Mouse (Mus musculus): ENCODE measurements around the gene Kifc5b. TPM values are rescaled to one million over a fixed set of nuclear protein-coding genes. Genes with fewer than 3 reads are reported as not detected.
"Not testable (repeated sequence)": the region's sequence is repeated elsewhere in the genome, so short reads cannot be mapped to it uniquely, and the experiment has no call there.

Gene Kifc5b
- polyA plus RNA-seq, 1 experiment from 2014 or later: 6.7 TPM

GRCm38 (mm10) chr17:26972107-26972506, 55.2 kb downstream of the Kifc5b start:
- Histone ChIP-seq H3K4me1 (peaks cover 37% of the 10 kb centered on the region), H3K9me3 (no peaks in the 10 kb centered on the region), H3K27ac (peak overlapping the region; percentile 91), H3K27me3 (ENCODE audit: insufficient read depth, poor library complexity, severe bottlenecking) (no peaks in the 10 kb centered on the region), H3K36me3 (peaks cover 50% of the 10 kb centered on the region), H3K4me3 (peak overlapping the region; percentile 84)
- WGBS: 3% methylated on average over 3 of the region's 3 CpGs
- no peak for DNase-seq (ENCODE audit: low spot score)

GRCm38 (mm10) chr17:26972703-26973574, 56.0 kb downstream of the Kifc5b start, which contains the start of gene Zbtb9:
Gene Zbtb9, plus strand, starts transcription at chr17:26973167.
- peaks cover 49% of the 10 kb centered on the region for H3K36me3 ChIP-seq
- WGBS: under 1% methylated on average over 75 of the region's 75 CpGs
- no peaks in the 10 kb centered on the region for H3K27me3 ChIP-seq (ENCODE audit: insufficient read depth, poor library complexity, severe bottlenecking)
- H3K9me3 ChIP-seq: no peaks in the 10 kb centered on the region
- peaks cover 37% of the 10 kb centered on the region for H3K4me1 ChIP-seq
- peak; percentile 98 for DNase-seq (ENCODE audit: low spot score)
- peak within 1 kb of the TSS; percentile 84 for H3K4me3 ChIP-seq
- peak within 1 kb of the TSS; percentile 91 for H3K27ac ChIP-seq

- peaks cover 37% of the 10 kb centered on the region for H3K4me1 ChIP-seq
- WGBS: 89% methylated on average over 15 of the region's 15 CpGs
- peak overlapping the region; percentile 84; the same call in 1 of the 2 replicates for H3K4me3 ChIP-seq
- DNase-seq (ENCODE audit: low spot score): peak; percentile 66
- H3K27ac ChIP-seq: no peak overlapping the region
- H3K9me3 ChIP-seq: no peaks in the 10 kb centered on the region
- peaks cover 54% of the 10 kb centered on the region for H3K36me3 ChIP-seq
- H3K27me3 ChIP-seq (ENCODE audit: insufficient read depth, poor library complexity, severe bottlenecking): no peaks in the 10 kb centered on the region
These were observed 57.7 kb downstream of the Kifc5b start for GRCm38 (mm10) chr17:26974547-26974946.

GRCm38 (mm10) chr17:26975415-26975814, 58.5 kb downstream of the Kifc5b start:
- Histone ChIP-seq H3K9me3 (no peaks in the 10 kb centered on the region), H3K27ac (no peak overlapping the region), H3K4me1 (peaks cover 34% of the 10 kb centered on the region), H3K27me3 (ENCODE audit: insufficient read depth, poor library complexity, severe bottlenecking) (no peaks in the 10 kb centered on the region), H3K4me3 (no peak overlapping the region), H3K36me3 (peaks cover 59% of the 10 kb centered on the region)
- DNase-seq (ENCODE audit: low spot score): peak; percentile 46

- Histone ChIP-seq H3K36me3 (peaks cover 60% of the 10 kb centered on the region), H3K4me1 (peaks cover 18% of the 10 kb centered on the region)
- not testable (repeated sequence) for H3K27me3 ChIP-seq (ENCODE audit: insufficient read depth, poor library complexity, severe bottlenecking); DNase-seq (ENCODE audit: low spot score); H3K27ac ChIP-seq; H3K4me3 ChIP-seq; H3K9me3 ChIP-seq
- WGBS: 87% methylated on average over 6 of the region's 6 CpGs
These were observed 60.5 kb downstream of the Kifc5b start for GRCm38 (mm10) chr17:26977354-26977753.

GRCm38 (mm10) chr17:26979426-26979825, 62.5 kb downstream of the Kifc5b start:
- H3K27me3 ChIP-seq (ENCODE audit: insufficient read depth, poor library complexity, severe bottlenecking): no peaks in the 10 kb centered on the region
- H3K9me3 ChIP-seq: no peaks in the 10 kb centered on the region
- no peak for DNase-seq (ENCODE audit: low spot score)
- H3K4me3 ChIP-seq: no peak overlapping the region
- H3K36me3 ChIP-seq: peaks cover 57% of the 10 kb centered on the region
- 0 out of 2 replicates have a peak, but pooled peaks cover 7% of the 10 kb centered on the region for H3K4me1 ChIP-seq
- H3K27ac ChIP-seq: no peak overlapping the region
- 73% methylated on average over 2 of the region's 2 CpGs for WGBS

GRCm38 (mm10) chr17:26981050-26981449, 64.2 kb downstream of the Kifc5b start:
- Histone ChIP-seq H3K4me3 (no peak overlapping the region), H3K9me3 (no peaks in the 10 kb centered on the region), H3K27ac (no peak overlapping the region), H3K36me3 (peaks cover 41% of the 10 kb centered on the region), H3K27me3 (ENCODE audit: insufficient read depth, poor library complexity, severe bottlenecking) (no peaks in the 10 kb centered on the region), H3K4me1 (0 out of 2 replicates have a peak, but pooled peaks cover 3% of the 10 kb centered on the region)
- WGBS: 71% methylated on average over 2 of the region's 2 CpGs
- no peak for DNase-seq (ENCODE audit: low spot score)

Small RNAs within 50 kb of the gene (microRNA-seq; reads per million reads assigned to microRNA genes)
- gene Gm27775: not detected
- gene Mir3083: not detected
- gene Mir6968: 2.0 reads per million

Other genes with a start within 250 kb of the Kifc5b start
- gene Crebrf, start 201.4 kb upstream of the Kifc5b start, polyA plus RNA-seq (2016; fragmentation: Nextera tagmentation; extraction: Ambion mirVana): 2.7 and 4.5 TPM in 2 replicates
- 51.1 and 51.6 TPM in 2 replicates for gene Bnip1, start 136.0 kb upstream of the Kifc5b start, polyA plus RNA-seq (2016; fragmentation: Nextera tagmentation; extraction: Ambion mirVana)
- gene Nkx2-5, start 72.1 kb upstream of the Kifc5b start, polyA plus RNA-seq (2016; fragmentation: Nextera tagmentation; extraction: Ambion mirVana): 146 and 189 TPM in 2 replicates
- gene Phf1, start 16.0 kb downstream of the Kifc5b start, polyA plus RNA-seq (2016; fragmentation: Nextera tagmentation; extraction: Ambion mirVana): 6.0 and 7.3 TPM in 2 replicates
- 155 and 167 TPM in 2 replicates for gene Cuta, start 22.5 kb downstream of the Kifc5b start, polyA plus RNA-seq (2016; fragmentation: Nextera tagmentation; extraction: Ambion mirVana)
- 0.86 and 1.6 TPM in 2 replicates for gene Syngap1, start 24.2 kb downstream of the Kifc5b start, polyA plus RNA-seq (2016; fragmentation: Nextera tagmentation; extraction: Ambion mirVana)
- gene Zbtb9, start 56.1 kb downstream of the Kifc5b start, polyA plus RNA-seq (2016; fragmentation: Nextera tagmentation; extraction: Ambion mirVana): 12.5 and 14.6 TPM in 2 replicates
- gene Bak1, start 111.9 kb downstream of the Kifc5b start, polyA plus RNA-seq (2016; fragmentation: Nextera tagmentation; extraction: Ambion mirVana): 4.0 and 6.8 TPM in 2 replicates
- 2.9 TPM in 2 replicates for gene Itpr3, start 140.2 kb downstream of the Kifc5b start, polyA plus RNA-seq (2016; fragmentation: Nextera tagmentation; extraction: Ambion mirVana)
- gene Uqcc2, start 216.8 kb downstream of the Kifc5b start, polyA plus RNA-seq (2016; fragmentation: Nextera tagmentation; extraction: Ambion mirVana): 393 and 440 TPM in 2 replicates